Mouse (Mus musculus) kidney, embryonic 14.5 days (tissue): ENCODE data around the gene Sfxn5. TPM values are rescaled to one million over a fixed set of nuclear protein-coding genes. Genes with fewer than 3 reads are reported as not detected.

Experiments
- ATAC-seq: fragments of 200-750 bp; cut with Nextera tagmentation; 2 replicates; pipeline ENCODE4 v1.8.0; 2017; ENCODE audit warnings: moderate number of reproducible peaks, mild to moderate bottlenecking, moderate TSS enrichment, moderate library complexity; ENCODE audit not compliant: low FRiP score, low TSS enrichment
- H3K27ac ChIP-seq: fragments of 300-500 bp; sonication (generic); 2 replicates; pipeline ENCODE4 v1.5.1; 2014; ENCODE audit warnings: low read depth, mild to moderate bottlenecking, low read length, moderate library complexity, mixed read lengths
- H3K27me3 ChIP-seq: fragments of 300-500 bp; sonication (generic); 2 replicates; pipeline ENCODE4 v1.6.1; 2014; ENCODE audit warnings: mild to moderate bottlenecking, low read length; ENCODE audit not compliant: control insufficient read depth, insufficient read depth
- H3K36me3 ChIP-seq: fragments of 300-500 bp; sonication (generic); 2 replicates; pipeline ENCODE4 v1.6.1; 2014; ENCODE audit warnings: low read length, mixed read lengths; ENCODE audit not compliant: control insufficient read depth, insufficient read depth
- H3K4me1 ChIP-seq: fragments of 300-500 bp; sonication (generic); 2 replicates; pipeline ENCODE4 v1.6.1; 2014; ENCODE audit warnings: low read length, mixed read lengths; ENCODE audit not compliant: control insufficient read depth, insufficient read depth
- H3K4me2 ChIP-seq: fragments of 300-500 bp; sonication (generic); replicated peaks from 2 replicates; pipeline ENCODE4 v1.6.1; 2014; ENCODE audit warnings: low read depth, mild to moderate bottlenecking, low read length
- H3K4me3 ChIP-seq: fragments of 300-500 bp; sonication (generic); 2 replicates; pipeline ENCODE4 v1.5.1; 2014; ENCODE audit warnings: mild to moderate bottlenecking, low read length
- H3K9ac ChIP-seq: fragments of 300-500 bp; sonication (generic); 2 replicates; pipeline ENCODE4 v1.6.1; 2014; ENCODE audit warnings: low read depth, mild to moderate bottlenecking, low read length, moderate library complexity
- H3K9me3 ChIP-seq: fragments of 300-500 bp; sonication (generic); 2 replicates; pipeline ENCODE4 v1.6.1; 2016; ENCODE audit warnings: low read length; ENCODE audit not compliant: control insufficient read depth
- WGBS: fragments of 180-500 bp; shearing (Covaris S2); extraction: QIAGEN DNeasy Blood & Tissue Kit; methylation state at CpG from one replicate; pipeline ENCODE4 v1.1.7; 2014; 5-methylcytosine and 5-hydroxymethylcytosine counted together
- polyA plus RNA-seq: library from polyadenylated mRNA; unstranded; fragments of >200 nt; fragmentation: Nextera tagmentation; extraction: Ambion mirVana; gene quantifications from 2 replicates; pipeline ENCODE4 v1.2.1, GENCODE M21; 2014

Sfxn5 gene
- polyA plus RNA-seq, 1 experiment from 2014 or later = 9.3 TPM

DNA sequence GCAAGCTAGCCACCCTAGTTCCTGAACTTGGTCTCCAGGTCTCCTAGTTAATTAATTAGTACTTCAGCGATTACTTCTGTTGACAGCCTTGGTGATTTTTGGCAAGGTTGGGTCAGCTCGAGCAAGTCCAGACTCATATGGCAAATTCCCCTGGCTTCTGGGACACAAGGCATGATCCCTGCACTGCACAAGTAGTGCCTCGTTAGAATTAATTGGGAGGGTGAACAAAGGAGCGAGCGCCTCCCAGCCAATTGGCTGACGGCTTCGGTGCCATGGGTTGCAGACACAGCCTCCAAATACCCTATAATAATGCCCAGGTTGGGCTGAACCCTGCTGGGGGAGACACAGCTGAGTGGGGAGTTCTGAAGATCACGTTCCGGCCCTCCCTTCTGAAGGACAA is 106.7 kb downstream of the Sfxn5 start:
- Histone ChIP-seq H3K9me3 (no peaks in the 10 kb centered on the region), H3K27me3 (no peaks in the 10 kb centered on the region), H3K4me1 (peaks cover 7% of the 10 kb centered on the region), H3K9ac (no peak overlapping the region), H3K27ac (no peak overlapping the region), H3K4me3 (no peak overlapping the region), H3K4me2 (no peak overlapping the region), H3K36me3 (no peaks in the 10 kb centered on the region)
- 82% methylated on average over 9 of the region's 9 CpGs for WGBS
- no peak for ATAC-seq

DNA sequence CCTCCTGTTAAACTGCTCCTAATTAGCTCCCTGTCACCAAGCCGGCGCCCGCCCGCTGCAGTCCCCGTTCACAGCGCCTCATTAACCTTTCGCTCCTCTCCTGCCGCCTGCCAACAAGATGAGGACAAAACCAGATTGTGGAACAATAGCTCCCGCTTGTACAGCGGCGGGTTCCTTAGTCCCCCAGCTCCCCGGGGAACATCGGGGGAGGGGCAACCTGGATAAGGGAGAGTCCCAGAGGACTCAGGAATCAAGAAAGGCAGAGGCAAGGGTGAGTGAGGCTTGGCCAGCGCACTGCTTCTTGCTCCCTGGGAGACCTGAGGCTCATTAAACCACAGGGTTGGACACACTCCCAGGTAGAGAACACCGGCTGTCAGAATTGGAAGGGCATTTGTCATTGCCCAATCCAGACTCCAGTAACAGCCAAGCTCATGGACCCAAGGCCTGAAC is 108.8 kb downstream of the Sfxn5 start:
- H3K4me1 ChIP-seq = peaks cover 4% of the 10 kb centered on the region; the same call in 1 of the 2 replicates
- H3K4me3 ChIP-seq = no peak overlapping the region
- no peak overlapping the region for H3K27ac ChIP-seq
- no peaks in the 10 kb centered on the region for H3K36me3 ChIP-seq
- no peak overlapping the region for H3K4me2 ChIP-seq
- no peaks in the 10 kb centered on the region for H3K9me3 ChIP-seq
- H3K9ac ChIP-seq = no peak overlapping the region
- H3K27me3 ChIP-seq = no peaks in the 10 kb centered on the region
- WGBS = 52% methylated on average over 15 of the region's 15 CpGs
- ATAC-seq = no peak

DNA sequence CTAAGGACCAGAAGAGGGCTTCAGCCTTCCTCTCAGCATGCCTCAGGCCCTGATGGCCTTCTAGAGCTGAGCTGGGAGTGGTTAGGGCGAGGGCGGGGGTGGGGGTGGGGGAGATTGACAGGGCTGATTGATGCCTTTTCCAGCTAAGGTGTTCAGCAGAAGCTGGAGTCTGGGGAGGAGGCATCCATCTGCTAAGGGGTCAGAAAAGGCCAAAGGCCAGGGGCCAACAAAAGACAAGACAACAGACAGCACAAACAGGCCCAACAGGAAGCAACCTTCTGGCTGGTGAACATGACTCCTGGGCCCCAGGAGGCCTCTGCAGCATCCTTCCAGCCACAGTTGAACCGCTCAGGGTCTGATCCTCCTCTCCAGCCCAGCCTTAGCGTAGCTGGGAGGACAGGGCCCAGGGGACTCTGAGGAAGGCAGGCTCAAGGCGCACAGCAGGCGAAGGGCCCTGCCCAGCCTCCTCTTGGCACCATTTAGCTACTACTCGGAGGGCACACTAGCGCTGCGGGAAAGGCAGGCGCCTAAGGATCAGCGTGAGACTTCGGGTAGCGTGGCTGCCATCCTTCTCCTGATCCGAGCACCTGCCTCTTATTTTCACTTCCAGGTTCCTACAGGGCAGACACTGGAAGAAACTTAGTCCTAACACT is 109.6 kb downstream of the Sfxn5 start:
- no peaks in the 10 kb centered on the region for H3K36me3 ChIP-seq
- H3K4me2 ChIP-seq = no peak overlapping the region
- H3K9ac ChIP-seq = no peak overlapping the region
- 43% methylated on average over 14 of the region's 14 CpGs for WGBS
- no peaks in the 10 kb centered on the region for H3K27me3 ChIP-seq
- no peak for ATAC-seq
- peaks cover 4% of the 10 kb centered on the region; the same call in 1 of the 2 replicates for H3K4me1 ChIP-seq
- no peak overlapping the region for H3K27ac ChIP-seq
- H3K9me3 ChIP-seq = no peaks in the 10 kb centered on the region
- no peak overlapping the region for H3K4me3 ChIP-seq

DNA sequence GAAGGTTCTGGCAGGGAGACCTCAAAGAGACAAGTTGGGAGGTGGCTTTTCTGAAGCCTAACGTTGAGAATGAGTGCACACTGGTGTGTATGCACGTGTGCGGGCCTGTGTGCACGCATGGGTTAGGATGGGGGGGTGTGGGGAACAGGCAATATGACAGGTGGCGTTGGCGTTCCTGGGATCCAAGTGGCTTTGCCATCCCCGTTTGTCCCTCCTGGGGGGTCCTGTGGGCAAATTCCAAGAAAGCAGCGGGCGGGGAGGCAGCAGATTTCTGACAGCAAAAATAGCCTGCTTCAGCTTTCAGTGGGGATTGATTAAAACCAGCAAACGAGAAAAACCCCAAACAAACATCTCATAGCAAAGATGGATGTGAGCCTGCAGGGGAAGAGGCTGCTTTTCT is 110.7 kb downstream of the Sfxn5 start:
- no peaks in the 10 kb centered on the region for H3K27me3 ChIP-seq
- no peak for ATAC-seq
- no peak overlapping the region for H3K4me3 ChIP-seq
- H3K4me2 ChIP-seq = no peak overlapping the region
- H3K36me3 ChIP-seq = no peaks in the 10 kb centered on the region
- H3K27ac ChIP-seq = no peak overlapping the region
- WGBS = 84% methylated on average over 10 of the region's 10 CpGs
- H3K9me3 ChIP-seq = no peaks in the 10 kb centered on the region
- H3K9ac ChIP-seq = no peak overlapping the region
- peaks cover 4% of the 10 kb centered on the region; the same call in 1 of the 2 replicates for H3K4me1 ChIP-seq

DNA sequence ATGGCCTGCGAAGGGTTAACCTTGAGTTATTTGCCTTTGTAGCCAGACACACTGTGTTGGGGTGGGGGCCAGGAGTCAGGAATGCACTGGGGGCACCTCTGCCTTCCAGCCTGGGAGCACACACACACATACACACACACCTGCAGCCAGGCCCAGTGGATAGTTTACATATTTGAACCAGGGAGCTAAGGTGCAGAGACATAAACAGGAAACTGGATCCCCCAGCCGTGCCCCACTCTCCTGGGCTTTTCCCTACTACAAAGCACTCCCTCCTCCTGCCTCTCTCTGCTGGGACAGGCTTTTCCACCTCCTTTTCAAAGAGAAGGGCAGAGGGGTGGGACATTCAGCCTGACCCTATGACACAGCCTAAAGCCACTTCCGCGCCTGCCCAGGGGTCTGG is 112.3 kb downstream of the Sfxn5 start:
- Histone ChIP-seq H3K9me3 (no peaks in the 10 kb centered on the region), H3K27me3 (no peaks in the 10 kb centered on the region), H3K4me2 (no peak overlapping the region), H3K27ac (no peak overlapping the region; the same call in 1 of the 2 replicates), H3K36me3 (no peaks in the 10 kb centered on the region), H3K9ac (no peak overlapping the region), H3K4me3 (no peak overlapping the region), H3K4me1 (peaks cover 4% of the 10 kb centered on the region; the same call in 1 of the 2 replicates)
- peak; percentile 47; the same call in 1 of the 2 replicates for ATAC-seq
- WGBS = 26% methylated on average over 4 of the region's 4 CpGs

DNA sequence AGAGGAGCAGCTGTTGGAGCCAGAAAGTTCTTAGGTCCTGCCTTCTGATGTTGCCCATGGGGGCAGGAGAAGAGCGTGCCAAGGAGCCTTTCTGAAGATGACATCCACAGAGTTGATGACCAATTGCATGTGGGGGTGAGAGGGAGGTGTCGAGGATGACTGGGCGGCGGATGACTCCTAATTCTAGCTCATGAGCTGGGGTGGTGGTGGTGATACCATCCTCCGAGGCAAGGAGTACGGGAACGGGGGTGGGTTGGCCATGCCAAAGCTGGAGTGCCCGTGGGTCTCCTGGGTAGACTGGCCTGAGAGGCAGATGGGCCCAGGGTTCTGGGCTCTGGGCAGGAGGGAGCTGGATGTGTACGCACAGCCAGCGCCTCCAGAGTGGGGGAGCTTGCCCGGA is 113.5 kb downstream of the Sfxn5 start:
- Histone ChIP-seq H3K4me2 (no peak overlapping the region), H3K27ac (no peak overlapping the region), H3K9me3 (no peaks in the 10 kb centered on the region), H3K4me1 (peaks cover 4% of the 10 kb centered on the region; the same call in 1 of the 2 replicates), H3K9ac (no peak overlapping the region), H3K27me3 (no peaks in the 10 kb centered on the region), H3K4me3 (no peak overlapping the region), H3K36me3 (no peaks in the 10 kb centered on the region)
- ATAC-seq = no peak
- WGBS = 93% methylated on average over 11 of the region's 11 CpGs

DNA sequence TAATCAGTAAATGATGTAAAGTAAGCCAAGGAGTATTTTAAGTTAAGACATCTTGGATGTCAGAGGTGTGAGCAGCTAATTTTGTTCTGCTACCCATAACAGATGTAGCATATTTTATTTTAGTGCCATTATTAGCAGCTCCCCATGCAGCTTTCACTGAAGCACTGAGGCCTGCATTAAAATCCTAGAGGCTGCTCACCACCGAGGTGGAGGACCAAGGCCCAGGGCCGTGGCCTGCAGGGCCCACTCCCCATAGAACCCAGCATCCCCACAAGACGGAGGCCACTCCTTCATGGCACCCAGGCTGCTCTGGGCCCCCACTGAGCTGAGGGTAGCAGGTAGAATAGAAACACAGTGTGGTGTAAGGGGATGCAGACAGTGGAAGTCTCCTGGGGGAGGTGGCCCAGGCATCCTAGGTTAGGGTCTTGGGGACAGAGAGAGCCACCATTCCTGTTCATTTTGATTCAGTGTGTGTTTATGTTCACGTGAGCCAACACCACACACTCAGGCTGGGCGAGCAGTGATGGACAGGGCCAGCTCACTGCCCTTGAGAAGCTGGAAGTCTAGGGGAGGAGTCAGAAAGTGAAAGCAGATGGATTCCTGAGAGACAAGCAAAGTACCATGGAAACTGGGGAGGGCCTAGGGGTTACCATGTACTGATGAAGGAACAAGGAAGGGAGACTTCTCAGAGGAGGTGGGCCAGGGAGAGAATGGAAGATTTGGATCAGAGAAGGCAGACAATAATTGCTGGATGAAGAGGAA is 114.4 kb downstream of the Sfxn5 start:
- no peak for ATAC-seq
- Histone ChIP-seq H3K4me1 (peaks cover 4% of the 10 kb centered on the region; the same call in 1 of the 2 replicates), H3K4me3 (no peak overlapping the region), H3K9me3 (no peaks in the 10 kb centered on the region), H3K27ac (no peak overlapping the region), H3K9ac (no peak overlapping the region), H3K4me2 (no peak overlapping the region), H3K27me3 (no peaks in the 10 kb centered on the region), H3K36me3 (no peaks in the 10 kb centered on the region)
- WGBS = 63% methylated on average over 5 of the region's 5 CpGs

DNA sequence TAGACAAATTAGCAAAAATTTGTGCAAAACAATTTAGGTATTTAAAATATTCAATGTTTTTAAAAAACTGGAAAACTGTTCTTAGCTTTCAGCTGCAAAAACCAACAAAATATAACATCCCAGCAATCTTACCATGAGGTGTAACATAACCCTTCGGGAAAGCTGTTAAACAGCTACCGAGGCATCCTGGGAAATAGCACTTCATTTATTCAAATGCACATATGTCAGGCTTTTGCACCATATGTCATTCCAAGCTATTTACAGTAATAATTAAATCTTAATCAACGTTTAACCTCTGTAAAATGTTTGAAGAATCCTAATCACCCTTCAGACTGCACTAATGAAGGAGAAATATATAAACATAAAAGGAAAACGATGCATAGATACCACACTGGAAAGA is 115.0 kb downstream of the Sfxn5 start:
- H3K9me3 ChIP-seq = no peaks in the 10 kb centered on the region
- no peaks in the 10 kb centered on the region for H3K27me3 ChIP-seq
- H3K4me3 ChIP-seq = no peak overlapping the region
- no peak overlapping the region for H3K27ac ChIP-seq
- no peaks in the 10 kb centered on the region for H3K36me3 ChIP-seq
- no peak overlapping the region for H3K9ac ChIP-seq
- ATAC-seq = no peak
- H3K4me1 ChIP-seq = peaks cover 4% of the 10 kb centered on the region; the same call in 1 of the 2 replicates
- no peak overlapping the region for H3K4me2 ChIP-seq
- WGBS = 77% methylated on average over 4 of the region's 4 CpGs

DNA sequence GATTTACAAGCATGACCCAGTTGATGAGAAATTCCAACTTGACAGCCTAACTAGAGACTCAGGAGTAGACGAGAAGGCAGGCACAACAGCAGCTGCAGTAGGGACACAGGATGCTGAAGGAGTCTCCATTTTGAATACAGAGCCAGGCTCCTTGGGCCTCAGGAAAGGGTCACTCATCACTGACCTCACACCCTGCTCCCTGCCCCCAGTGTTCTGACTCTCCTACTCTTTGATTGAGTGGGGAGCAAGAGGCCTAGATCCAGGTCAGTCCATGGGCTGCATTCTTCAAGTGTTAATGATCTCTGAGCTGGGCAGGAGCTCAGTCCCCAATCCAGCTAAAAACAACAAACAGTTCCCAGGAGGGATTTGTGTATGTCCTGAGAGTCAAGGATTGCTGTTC is 122.5 kb downstream of the Sfxn5 start:
- no peak overlapping the region for H3K27ac ChIP-seq
- peak; percentile 34; the same call in 1 of the 2 replicates for ATAC-seq

More for the DNA sequence above, 122.5 kb downstream of the Sfxn5 start:
- H3K9ac ChIP-seq = no peak overlapping the region
- peaks cover 4% of the 10 kb centered on the region; the same call in 1 of the 2 replicates for H3K27me3 ChIP-seq
- 28% methylated on average over 1 of the region's 1 CpGs for WGBS
- H3K36me3 ChIP-seq = no peaks in the 10 kb centered on the region
- H3K4me3 ChIP-seq = no peak overlapping the region
- no peak overlapping the region for H3K4me2 ChIP-seq
- no peaks in the 10 kb centered on the region for H3K4me1 ChIP-seq
- no peaks in the 10 kb centered on the region for H3K9me3 ChIP-seq
